Mouse (Mus musculus) urinary bladder, postnatal 4 days (tissue): ENCODE data around the gene Gpc4.

ENCODE experiments used
- DNase-seq, 2 experiments: peaks; one replicate each; pipeline ENCODE4 v3.0.0; 2021 to 2022; ENCODE audit warnings: low spot score in 2 of 2

The Gpc4 gene

DNA sequence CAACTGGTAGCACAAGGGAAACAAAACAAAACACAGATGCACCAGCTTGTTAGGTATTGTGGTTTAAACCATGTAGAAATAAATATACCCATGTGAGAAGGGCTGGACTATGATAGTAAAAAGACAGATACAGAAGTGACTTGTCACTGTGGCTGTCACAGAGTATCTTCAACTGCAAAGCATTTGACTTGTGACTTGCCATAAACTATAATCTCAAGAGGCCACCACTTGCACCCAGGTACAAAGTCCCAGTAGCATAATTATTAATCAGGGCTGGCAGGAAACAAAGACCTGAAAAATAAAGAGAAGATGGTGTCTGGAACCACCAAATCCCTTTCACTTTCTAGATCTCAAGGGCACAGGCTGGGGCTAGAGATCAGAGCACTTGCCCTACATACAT lies 19.5 kb downstream of the Gpc4 start:
- no peak for DNase-seq

DNA sequence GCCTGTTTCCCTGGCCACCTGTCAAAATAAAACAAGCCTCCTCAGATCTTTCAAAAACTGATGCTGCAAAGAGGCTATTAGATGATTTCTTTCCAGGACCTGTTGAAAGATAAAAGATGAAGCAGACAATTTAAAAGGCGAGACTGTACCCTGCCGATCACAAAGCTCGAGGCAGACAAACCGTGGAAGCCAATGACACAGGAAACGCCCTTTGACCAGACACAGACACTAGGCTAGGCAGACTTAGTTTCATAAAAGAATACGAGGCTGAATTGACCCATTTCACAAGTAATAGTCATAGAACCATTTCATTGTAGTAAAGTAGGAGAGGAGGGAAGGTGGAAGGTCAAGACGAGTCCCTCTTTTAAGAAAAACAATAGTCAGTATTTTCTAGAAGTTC lies 20.6 kb downstream of the Gpc4 start:
- no peak for DNase-seq

DNA sequence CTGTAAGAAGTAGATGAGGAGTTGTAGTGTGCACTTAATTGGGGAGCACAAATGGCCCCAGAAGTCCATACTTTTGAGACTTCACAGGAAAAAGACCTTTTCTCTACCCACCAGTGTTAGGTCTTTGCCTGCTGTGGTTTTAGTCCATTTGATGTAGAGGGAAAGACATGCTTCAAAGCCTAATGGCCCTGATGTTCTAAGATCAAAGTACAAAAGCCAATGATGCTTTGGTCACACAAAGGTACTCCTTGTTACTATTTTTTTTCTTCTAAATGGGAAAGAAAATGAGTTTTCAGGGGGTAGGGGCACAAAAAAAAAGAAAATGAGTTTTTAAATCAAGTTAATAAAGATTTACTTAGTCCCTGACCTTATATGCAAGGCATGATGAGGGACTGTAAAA lies 24.7 kb downstream of the Gpc4 start:
- DNase-seq, result no peak

DNA sequence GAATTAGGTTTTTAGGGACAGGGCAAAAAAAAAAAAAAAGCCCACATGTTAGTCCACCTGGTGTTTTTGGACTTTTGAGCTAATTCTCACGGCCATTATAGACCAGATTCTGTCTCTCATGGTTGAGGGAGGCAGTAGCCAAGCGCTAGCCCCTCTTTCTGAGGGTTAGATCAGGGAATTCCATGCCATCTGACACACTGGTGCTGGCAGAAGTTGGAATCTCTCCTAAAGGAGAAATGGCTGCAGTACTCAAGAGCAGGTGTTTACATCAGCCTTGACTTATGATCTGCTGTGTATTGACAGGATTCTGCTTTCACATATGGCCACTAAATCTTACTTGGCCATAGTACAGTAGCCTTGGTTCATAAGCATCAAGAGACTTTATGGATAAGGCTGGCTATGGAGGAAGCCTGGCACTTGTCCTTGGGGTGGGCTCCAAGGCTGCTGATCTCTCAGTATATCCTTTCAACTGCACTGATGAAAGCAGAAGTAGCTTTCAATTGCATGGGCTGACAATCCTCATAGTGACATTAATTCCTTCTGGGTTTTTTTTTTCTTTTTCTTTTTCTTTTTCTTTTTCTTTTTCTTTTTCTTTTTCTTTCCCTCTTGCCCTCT lies 26.5 kb downstream of the Gpc4 start:
- no peak for DNase-seq

DNA sequence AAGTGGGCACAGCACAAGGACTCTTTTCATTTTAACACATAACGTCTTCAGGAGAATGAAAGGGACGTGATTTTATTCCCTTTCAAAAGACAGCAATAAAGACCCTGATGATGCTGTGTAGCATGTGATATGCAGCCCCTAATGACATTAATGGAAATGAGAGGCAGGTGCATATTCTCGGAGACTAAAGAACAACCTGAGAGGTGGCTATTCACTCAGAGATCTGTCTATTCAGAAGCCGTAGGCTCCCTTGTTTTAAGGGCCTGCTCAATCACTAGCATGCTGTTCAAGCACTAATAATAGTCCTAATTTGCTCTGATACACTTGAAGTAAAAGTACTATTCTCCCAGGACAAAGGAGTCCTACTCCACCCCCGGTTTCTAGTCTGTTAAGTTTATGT lies 27.0 kb downstream of the Gpc4 start:
- DNase-seq, result no peak

DNA sequence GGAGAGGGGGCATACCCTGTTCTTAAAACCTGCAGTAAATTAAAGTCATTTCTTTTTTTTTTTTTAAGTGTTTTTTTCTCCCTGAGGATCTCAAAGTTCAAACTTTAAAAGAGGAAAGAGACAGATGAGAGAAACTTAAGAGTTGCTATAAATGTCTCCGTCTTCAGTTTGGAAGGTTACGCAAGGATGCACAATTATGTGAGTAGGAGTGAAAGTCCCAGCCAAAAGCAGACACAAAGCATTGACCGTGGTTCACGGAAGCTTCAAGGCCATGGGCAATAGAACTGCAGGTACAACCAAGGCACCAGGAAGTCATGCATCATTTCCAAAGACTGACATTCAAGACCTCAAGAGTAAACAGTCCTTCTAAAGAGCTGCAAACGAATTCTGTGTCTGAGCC lies 28.5 kb downstream of the Gpc4 start:
- no peak for DNase-seq

DNA sequence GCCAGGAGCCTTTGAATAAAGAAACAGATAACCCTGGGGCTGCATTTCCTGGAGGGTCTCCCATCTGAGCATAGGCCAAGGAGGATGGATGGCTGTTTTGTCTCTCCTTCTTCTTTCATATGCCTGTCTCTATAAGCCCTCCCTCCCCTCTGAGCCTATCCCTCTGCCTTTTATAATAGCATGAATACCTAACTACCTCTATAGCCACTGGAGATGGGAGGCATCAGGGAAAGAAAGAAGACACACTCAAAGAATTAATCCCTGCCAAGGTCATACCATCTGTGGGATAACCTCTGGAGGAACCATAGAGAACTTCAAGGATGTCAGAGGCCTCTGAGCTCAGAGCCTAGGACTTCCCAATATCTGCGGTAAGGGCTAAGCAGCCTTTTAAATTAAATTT lies 35.4 kb downstream of the Gpc4 start:
- no peak for DNase-seq

DNA sequence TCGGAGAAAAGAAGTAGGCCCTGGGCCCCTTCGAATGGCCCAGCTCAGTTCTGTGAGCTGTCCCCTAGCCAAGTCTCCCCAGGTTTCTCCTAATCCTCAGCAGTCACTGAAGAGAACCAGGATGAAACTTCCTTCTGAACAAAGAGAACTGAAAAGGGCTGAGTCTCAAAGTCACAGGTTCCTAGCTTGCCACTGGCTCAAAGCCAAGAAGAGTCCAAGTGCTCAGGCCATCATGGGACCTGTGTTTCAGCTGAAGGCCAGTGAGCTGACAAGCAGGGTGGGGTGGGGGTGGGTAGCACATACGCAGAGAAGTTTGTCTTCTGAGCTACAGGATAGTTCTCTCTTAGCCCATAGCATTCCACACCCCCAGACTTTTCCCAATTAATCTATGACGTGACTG lies 36.3 kb downstream of the Gpc4 start:
- DNase-seq, result no peak

DNA sequence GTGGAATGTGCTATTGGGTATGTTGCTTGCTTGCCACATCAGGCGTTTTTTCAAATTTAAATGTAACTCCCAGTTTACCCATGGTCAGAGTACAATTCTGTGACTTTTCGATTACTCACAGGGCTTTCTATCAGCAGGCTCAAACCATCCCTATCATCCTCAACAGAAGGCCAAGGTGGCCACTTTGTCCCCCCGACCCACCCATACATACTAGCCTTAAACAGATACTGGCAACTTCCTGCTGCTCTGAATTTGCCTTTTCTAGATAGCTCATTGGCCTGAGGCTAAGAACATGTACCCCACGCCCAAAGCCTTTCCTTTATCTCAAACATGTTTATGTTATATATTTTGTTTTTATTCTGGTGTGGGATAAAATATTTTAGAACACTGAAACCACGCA lies 51.4 kb downstream of the Gpc4 start:
- no peak for DNase-seq

DNA sequence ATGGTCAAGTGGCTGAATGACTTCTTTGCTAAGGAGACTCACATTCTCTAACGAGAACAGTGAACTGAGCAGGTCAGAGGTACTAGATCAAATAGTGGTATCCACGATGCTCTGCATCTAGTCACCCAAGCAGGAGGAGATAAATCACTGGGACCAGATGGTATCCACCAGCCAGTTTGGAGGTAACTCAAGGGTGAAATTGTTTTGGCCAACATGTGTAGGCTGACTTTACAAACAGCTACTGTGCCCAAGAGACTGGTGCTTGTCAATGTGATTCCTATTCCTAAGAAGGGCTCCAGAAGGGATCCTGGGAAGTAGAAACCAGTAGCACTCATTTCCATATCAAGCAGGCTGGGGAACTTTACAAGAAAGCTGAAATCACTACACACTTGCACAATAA lies 55.4 kb downstream of the Gpc4 start:
- no peak for DNase-seq

DNA sequence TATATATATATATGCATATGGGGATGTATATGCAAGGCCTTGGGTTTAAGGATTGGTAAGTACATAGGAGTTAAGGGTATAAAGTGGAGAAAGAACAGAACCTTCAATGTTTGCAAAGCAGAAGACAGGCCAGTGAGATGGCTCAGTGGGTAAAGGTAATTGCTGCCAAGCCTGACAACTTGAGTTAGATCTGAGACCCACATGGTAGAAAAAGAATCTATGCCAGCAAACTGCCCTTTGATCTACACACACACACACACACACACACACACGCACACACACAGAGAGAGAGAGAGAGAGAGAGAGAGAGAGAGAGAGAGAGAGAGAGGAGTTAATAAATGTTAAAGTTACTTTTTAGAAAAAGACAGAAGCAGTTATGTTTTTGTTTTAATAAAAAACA lies 56.1 kb downstream of the Gpc4 start:
- DNase-seq, result no peak

DNA sequence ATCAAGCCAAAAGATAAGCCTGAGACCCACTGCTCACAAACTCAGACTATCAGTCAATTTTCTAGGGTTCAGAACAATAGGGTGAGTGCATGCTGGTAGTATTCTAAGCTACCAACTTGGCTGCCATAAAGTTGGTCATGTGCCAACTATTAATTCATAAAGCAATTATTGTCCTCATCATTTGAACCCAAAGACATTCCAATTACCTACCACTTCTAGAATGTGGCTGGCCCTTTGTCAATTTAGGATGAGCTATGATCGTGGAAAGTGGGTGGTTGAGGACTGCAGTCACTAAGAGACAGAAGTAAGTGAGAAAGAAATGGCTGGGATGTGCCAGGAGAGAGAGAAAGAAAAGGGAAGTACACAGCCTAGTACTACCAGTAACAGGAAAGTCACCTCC lies 61.3 kb downstream of the Gpc4 start:
- no peak for DNase-seq

DNA sequence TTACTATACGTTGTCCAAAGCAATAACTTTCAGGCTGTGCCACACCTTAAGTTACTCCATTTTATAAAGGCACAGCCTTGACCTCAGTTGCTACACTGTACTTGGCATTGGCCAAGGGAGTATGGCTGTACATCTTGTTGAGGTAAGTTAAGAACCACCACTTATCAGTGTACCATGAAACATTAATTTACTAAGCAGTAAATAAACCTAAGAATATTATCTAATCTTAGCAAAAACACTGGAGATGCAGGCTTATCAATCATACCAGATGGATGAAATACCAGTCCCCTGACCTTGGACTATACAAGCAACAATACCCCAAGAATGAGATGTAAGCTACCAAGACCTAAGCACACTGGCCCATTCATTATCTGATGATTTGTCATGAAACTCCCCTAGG lies 63.1 kb downstream of the Gpc4 start:
- no peak for DNase-seq

DNA sequence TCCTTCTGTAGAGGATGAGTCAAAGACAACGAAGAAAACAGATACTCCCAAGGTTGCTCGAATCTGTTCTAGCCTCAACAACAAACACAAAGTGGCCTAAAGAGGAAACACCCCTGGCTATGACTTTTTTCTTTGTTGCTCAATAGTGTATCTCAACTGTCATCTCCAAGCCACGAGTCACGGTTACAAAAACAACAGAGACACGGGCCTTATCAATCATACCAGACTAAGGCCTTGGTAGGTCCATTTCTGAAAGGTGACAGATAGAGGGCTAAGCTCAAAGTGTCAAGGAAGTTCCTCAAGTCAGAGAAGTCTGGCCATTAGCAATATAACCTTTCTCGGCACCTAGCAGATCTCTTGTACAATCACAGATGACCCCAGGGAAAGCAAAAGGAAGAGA lies 63.6 kb downstream of the Gpc4 start:
- no peak for DNase-seq

DNA sequence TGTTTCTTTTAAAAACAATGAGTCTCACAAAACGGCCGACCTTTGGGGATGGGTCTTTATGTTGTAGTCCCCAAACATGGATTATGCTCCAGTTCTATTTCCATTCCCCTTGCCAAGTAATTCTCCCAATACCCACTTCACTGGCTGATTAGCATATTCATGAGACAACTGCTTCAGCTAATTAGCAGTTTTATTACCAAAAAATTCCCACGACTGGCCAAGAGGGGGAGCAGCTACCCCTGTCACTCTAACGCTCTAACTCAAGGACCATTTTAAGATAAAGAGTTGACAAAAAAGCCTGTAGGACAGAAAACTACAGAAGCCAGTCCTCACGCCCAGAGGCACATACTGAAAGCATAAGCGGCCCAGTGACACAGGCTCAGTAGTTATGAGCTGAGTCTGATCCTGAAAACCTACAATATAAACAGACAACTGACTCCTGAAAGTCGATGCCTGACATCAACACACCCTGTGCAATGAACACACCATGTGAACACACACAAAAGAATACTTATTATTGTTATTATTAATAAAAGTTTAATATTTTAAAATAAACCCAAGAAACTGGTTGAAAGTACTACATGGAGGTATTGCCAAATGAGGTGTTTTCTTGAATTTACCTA lies 77.2 kb downstream of the Gpc4 start:
- DNase-seq, result no peak

DNA sequence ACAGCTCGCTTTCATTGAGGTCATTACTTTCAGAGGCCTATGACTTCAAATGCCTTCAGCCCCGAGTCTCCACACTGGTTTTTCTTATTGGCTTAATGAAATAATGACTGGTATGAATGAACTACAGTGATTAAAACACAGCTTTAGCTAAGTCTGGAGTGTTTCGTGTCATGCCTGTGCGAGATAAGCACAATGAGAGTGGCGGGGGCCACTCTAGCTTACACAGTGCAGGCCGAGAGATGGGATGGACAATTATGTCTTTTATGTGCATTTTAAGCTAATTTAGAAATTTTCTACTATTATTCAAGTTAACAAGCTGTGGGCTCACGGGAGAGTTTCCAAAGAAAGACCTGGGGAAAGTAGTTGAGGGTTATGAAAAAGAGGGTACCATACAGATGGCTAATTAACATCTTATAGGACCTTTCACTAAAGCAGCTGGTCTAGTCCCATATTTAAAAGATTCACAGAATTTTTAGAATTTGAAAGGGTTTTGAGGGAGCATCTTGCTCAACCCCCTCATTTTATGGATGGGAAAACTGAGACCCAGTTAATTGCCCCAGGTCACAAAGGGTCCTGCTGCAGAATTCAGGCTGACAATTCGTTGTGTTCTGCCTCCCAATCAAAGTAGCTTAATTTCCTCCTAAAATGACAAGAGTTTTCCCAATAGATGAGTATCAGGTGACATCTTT lies 78.0 kb downstream of the Gpc4 start:
- DNase-seq, result no peak

DNA sequence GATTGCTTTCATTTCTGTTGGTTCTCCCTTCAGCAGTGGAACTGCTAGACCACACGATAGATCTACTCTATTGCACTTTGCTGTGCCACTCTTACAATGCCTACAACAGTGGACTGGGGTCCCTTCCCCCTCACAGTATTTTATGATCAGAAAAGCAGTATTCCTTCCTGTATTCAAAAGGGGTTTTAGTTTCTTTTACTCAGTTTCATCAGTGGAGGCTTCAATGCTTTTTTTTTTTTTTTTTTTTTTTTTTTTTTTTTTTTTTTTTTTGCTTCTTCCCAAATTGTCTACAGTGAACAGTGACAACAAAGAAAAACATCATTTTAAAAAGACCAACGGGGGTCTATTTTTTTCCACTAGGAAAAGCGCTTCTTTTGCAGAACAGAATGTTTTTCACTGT lies 81.5 kb downstream of the Gpc4 start:
- DNase-seq, result no peak

DNA sequence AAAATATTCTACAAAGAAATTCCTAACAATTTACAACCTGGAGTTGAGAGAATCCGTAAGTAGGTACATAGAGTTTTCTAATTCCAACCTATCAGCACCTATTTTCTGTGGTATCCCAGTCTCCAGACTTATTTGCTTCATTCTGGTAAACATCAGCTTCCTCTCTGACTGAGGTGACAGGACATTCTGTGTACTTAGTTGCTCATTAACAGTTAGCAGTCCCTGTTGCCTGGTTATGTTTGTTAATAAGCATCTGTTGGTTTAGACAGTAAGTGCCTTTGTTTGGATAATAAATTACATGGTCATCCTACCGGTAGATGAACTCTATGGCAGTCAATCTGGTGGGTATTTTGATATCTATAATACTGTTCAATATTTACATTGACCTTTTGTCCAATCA lies 92.6 kb downstream of the Gpc4 start:
- no peak for DNase-seq

DNA sequence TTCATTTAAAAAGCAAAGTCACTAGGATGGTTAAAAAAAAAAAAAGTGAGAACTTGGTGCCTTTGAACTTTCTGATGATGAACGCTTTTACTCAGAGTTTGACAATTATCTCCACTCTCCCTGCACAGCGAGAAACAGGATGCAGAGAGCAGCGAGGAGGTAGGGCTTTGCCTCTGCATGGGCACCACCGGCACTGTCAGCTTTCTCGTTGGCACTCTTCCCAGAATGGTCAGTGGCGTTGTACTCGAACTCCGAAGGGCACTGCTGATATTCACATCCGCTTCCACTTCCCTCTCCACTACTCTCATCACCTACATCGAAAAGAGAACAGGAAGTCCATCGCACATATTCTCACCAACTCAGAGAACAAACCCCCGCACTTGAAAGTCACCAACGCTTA lies 111.6 kb downstream of the Gpc4 start:
- no peak for DNase-seq

DNA sequence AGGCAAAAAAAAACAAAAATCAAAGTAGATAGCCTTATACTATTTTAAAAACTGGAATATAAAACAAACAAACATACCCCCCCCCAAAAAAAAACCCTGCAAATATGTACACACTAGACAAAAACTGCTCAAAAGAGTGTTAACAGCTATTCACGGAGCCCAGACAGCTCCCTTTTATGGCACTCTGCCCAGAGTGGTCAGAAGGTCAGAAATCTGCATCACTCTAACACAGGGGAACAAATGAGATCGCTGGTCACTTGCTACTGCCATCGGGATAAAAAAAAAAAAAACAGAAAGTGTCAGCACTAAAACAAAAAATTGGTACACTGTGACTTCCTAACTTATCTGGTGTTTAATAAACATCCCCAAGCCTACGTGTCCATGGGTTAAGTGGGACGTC lies 113.0 kb downstream of the Gpc4 start:
- no peak for DNase-seq

DNA sequence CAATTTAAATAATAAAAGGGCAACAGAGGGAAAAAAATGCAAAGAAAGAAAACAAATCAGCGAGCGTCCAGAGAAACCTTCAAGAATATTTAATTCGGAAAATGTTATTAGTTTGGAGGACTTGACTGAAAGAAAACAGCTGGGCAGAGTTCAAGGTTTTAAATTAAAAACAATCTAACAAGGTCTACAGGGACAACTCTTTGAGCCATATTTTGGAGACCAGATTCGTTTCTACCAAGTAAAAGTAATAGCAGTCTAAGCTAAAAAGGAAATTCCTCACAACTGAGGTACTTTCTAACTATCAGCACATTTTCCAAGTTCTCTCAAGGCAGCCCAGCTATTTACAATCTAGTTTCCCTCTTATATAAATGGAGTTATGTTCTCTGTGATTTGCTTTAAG lies 114.1 kb downstream of the Gpc4 start:
- no peak for DNase-seq

DNA sequence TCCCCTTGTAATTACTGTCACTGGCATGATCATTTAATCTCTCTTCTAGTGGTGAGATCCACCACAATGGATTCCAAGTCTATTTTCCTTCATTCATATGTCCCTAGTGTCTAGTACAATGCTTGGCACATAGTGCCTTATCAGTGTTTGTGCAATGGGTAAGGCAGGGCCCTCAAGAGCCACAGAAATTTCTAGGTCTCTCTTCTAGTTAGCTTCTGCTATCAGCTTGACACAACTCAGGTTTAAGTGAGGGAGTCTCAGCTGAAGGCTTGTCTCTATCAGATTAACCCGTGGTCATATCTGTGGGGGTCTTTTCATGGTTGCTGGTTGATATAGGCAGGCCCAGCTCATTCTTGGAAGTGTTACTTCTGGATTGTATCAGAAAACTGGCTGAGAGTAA lies 125.2 kb downstream of the Gpc4 start:
- DNase-seq, result no peak

DNA sequence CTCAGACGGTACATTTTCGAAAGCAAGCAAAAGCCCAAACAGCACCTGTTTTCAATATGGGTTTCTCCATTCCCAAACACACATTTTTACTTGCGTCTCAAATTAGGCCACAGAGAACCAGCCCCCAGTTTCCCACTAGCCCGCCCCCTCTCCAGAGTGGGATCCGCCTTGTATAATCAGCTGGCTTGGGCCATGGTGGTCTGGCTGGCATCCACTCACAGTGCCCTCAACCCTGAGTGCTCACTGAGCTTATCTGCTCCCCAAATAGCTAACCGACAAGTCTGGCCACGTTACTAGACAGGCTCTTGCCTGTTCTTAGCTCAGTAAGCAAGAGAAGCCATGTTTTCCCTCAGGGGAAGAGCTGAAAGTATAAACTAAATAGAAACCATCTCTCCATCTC lies 134.9 kb downstream of the Gpc4 start:
- no peak for DNase-seq

DNA sequence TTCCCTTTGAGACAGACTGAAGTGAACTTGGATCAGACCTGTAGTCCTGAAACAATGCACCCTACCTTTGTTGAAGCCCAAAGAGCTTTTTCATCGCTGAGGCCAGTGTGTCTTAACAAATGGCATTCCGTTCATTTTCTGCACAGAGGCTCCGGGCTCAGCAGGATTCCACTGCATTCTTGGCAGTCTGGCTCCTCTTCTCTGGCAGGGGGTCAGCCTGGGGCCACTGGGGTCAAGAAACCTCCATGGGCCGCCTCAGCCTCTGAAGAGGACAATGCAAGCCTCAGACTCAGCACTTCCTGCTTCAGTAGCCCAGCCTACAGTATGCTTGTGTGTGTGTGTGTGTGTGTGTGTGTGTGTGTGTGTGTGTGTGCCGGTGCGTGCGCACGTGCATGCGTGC lies 147.4 kb downstream of the Gpc4 start:
- DNase-seq, result peak in 1 of 2 experiments; percentile 16
